Mouse (Mus musculus) midbrain, postnatal 0 days (tissue): ENCODE data around the gene Maml2. TPM values are rescaled to one million over a fixed set of nuclear protein-coding genes. Genes with fewer than 3 reads are reported as not detected.

Experiments
- ATAC-seq: fragments of 200-750 bp; cut with Nextera tagmentation; 2 replicates; pipeline ENCODE4 v1.8.0; 2017; ENCODE audit warnings: moderate number of reproducible peaks, mild to moderate bottlenecking, moderate TSS enrichment, moderate library complexity; ENCODE audit not compliant: low FRiP score
- DNase-seq: peaks from one replicate; pipeline ENCODE4 v3.0.0-alpha.2; 2015; ENCODE audit warnings: low spot score
- H3K27ac ChIP-seq: fragments of 300-500 bp; sonication (generic); 2 replicates; pipeline ENCODE4 v1.5.1; 2014; ENCODE audit warnings: low read depth, mild to moderate bottlenecking, low read length, mixed read lengths
- H3K27me3 ChIP-seq: fragments of 300-500 bp; sonication (generic); 2 replicates; pipeline ENCODE4 v1.6.1; 2014; ENCODE audit warnings: low read length, control low read depth, mixed read lengths; ENCODE audit not compliant: insufficient read depth
- H3K36me3 ChIP-seq: fragments of 300-500 bp; sonication (generic); 2 replicates; pipeline ENCODE4 v1.6.1; 2014; ENCODE audit warnings: low read length, control low read depth, mixed read lengths; ENCODE audit not compliant: insufficient read depth
- H3K4me1 ChIP-seq: fragments of 300-500 bp; sonication (generic); 2 replicates; pipeline ENCODE4 v1.6.1; 2014; ENCODE audit warnings: mild to moderate bottlenecking, control low read depth, antibody characterized with exemption, low read length, mixed read lengths; ENCODE audit not compliant: insufficient read depth
- H3K4me2 ChIP-seq: fragments of 300-500 bp; sonication (generic); 2 replicates; pipeline ENCODE4 v1.6.1; 2014; ENCODE audit warnings: low read depth, mild to moderate bottlenecking, low read length, mixed read lengths; ENCODE audit not compliant: poor library complexity, severe bottlenecking
- H3K4me3 ChIP-seq: fragments of 300-500 bp; sonication (generic); 2 replicates; pipeline ENCODE4 v1.5.1; 2014; ENCODE audit warnings: low read depth, mild to moderate bottlenecking, low read length, moderate library complexity
- H3K9ac ChIP-seq: fragments of 300-500 bp; sonication (generic); replicated peaks from 2 replicates; pipeline ENCODE4 v1.6.1; 2014; ENCODE audit warnings: mild to moderate bottlenecking, low read length, moderate library complexity, mixed read lengths; ENCODE audit not compliant: poor library complexity, severe bottlenecking
- H3K9me3 ChIP-seq: fragments of 300-500 bp; sonication (generic); 2 replicates; pipeline ENCODE4 v1.6.1; 2016; ENCODE audit warnings: low read length, control low read depth
- CTCF ChIP-seq: IDR thresholded peaks from 2 replicates; pipeline ENCODE4 v1.5.1; 2016; ENCODE audit warnings: antibody characterized with exemption, mild to moderate bottlenecking
- whole genome bisulfite sequencing: fragments of 180-500 bp; shearing (Covaris S2); extraction: QIAGEN DNeasy Blood & Tissue Kit; methylation state at CpG from one replicate; pipeline ENCODE4 v1.1.7; 2014; 5-methylcytosine and 5-hydroxymethylcytosine counted together
- polyA plus RNA-seq: library from polyadenylated mRNA; unstranded; fragments of >200 nt; fragmentation: Nextera tagmentation; extraction: Ambion mirVana; gene quantifications from 2 replicates; pipeline ENCODE4 v1.2.1, GENCODE M21; 2015
- total RNA-seq: library from RNA; depleted of rRNA; stranded (reverse); fragments of >200 nt; gene quantifications from 2 replicates; pipeline ENCODE4 v1.2.3, GENCODE M21; 2014

The Maml2 gene
- total and polyA plus RNA-seq, 2 experiments from 2014 or later = 9.1 to 9.2 TPM

GRCm38 (mm10) chr9:13323612-13324011 is 25.9 kb downstream of the Maml2 start:
- H3K27ac ChIP-seq = no peak overlapping the region
- no peak for DNase-seq

GRCm38 (mm10) chr9:13414230-13414766 is 116.5 kb downstream of the Maml2 start:
- TF ChIP-seq CTCF = no peak
- no peak for ATAC-seq
- H3K4me2 ChIP-seq = no peak overlapping the region
- H3K36me3 ChIP-seq = no peaks in the 10 kb centered on the region
- H3K27me3 ChIP-seq = no peaks in the 10 kb centered on the region
- no peak for DNase-seq
- H3K4me3 ChIP-seq = no peak overlapping the region
- no peaks in the 10 kb centered on the region for H3K9me3 ChIP-seq
- H3K27ac ChIP-seq = no peak overlapping the region
- H3K9ac ChIP-seq = no peak overlapping the region
- no peaks in the 10 kb centered on the region for H3K4me1 ChIP-seq

More at GRCm38 (mm10) chr9:13323612-13324011, 25.9 kb downstream of the Maml2 start:
- no peak overlapping the region for H3K4me3 ChIP-seq
- H3K36me3 ChIP-seq = no peaks in the 10 kb centered on the region
- no peak overlapping the region for H3K9ac ChIP-seq
- no peak overlapping the region for H3K4me2 ChIP-seq
- no peak for TF ChIP-seq CTCF
- WGBS = 31% methylated on average over 1 of the region's 1 CpGs
- H3K27me3 ChIP-seq = no peaks in the 10 kb centered on the region
- H3K4me1 ChIP-seq = no peaks in the 10 kb centered on the region
- H3K9me3 ChIP-seq = no peaks in the 10 kb centered on the region
- no peak for ATAC-seq

- WGBS = 6% methylated on average over 7 of the region's 7 CpGs
- H3K27me3 ChIP-seq = no peaks in the 10 kb centered on the region
- peak overlapping the region; percentile 48 for H3K27ac ChIP-seq
- H3K4me2 ChIP-seq = peak overlapping the region; percentile 33; the same call in 1 of the 2 replicates
- DNase-seq (peak; percentile 90), ATAC-seq (peak; percentile 92)
- H3K9me3 ChIP-seq = no peaks in the 10 kb centered on the region
- H3K4me3 ChIP-seq = no peak overlapping the region
- TF ChIP-seq CTCF = no peak
- no peaks in the 10 kb centered on the region for H3K36me3 ChIP-seq
- H3K4me1 ChIP-seq = no peaks in the 10 kb centered on the region
- 0 out of 2 replicates have a peak overlapping the region, but pooled peaks have one; percentile 1 for H3K9ac ChIP-seq
Measured at GRCm38 (mm10) chr9:13425031-13425940, 127.5 kb downstream of the Maml2 start.

- 57% methylated on average over 2 of the region's 2 CpGs for WGBS
- TF ChIP-seq CTCF = no peak
- H3K27me3 ChIP-seq = no peaks in the 10 kb centered on the region
Measured at GRCm38 (mm10) chr9:13429477-13430125, 131.8 kb downstream of the Maml2 start.

GRCm38 (mm10) chr9:13430302-13430701 is 132.5 kb downstream of the Maml2 start:
- DNase-seq (no peak), ATAC-seq (no peak)
- Histone ChIP-seq H3K9me3 (no peaks in the 10 kb centered on the region), H3K27ac (no peak overlapping the region), H3K36me3 (no peaks in the 10 kb centered on the region), H3K4me2 (no peak overlapping the region), H3K9ac (no peak overlapping the region), H3K4me3 (no peak overlapping the region), H3K27me3 (no peaks in the 10 kb centered on the region), H3K4me1 (no peaks in the 10 kb centered on the region)
- TF ChIP-seq CTCF = no peak
- WGBS = 86% methylated on average over 6 of the region's 6 CpGs

More at GRCm38 (mm10) chr9:13429477-13430125, 131.8 kb downstream of the Maml2 start:
- Histone ChIP-seq H3K4me1 (no peaks in the 10 kb centered on the region), H3K9ac (no peak overlapping the region), H3K4me3 (no peak overlapping the region), H3K9me3 (no peaks in the 10 kb centered on the region), H3K36me3 (no peaks in the 10 kb centered on the region), H3K4me2 (no peak overlapping the region), H3K27ac (no peak overlapping the region)
- no peak for DNase-seq
- ATAC-seq = no peak

- H3K4me3 ChIP-seq = no peak overlapping the region
- H3K4me2 ChIP-seq = no peak overlapping the region
- H3K36me3 ChIP-seq = no peaks in the 10 kb centered on the region
- DNase-seq = no peak
- no peak overlapping the region for H3K9ac ChIP-seq
- H3K27ac ChIP-seq = no peak overlapping the region
- no peaks in the 10 kb centered on the region for H3K27me3 ChIP-seq
- TF ChIP-seq CTCF = no peak
- H3K9me3 ChIP-seq = no peaks in the 10 kb centered on the region
- H3K4me1 ChIP-seq = no peaks in the 10 kb centered on the region
- no peak for ATAC-seq
Measured at GRCm38 (mm10) chr9:13430744-13431143, 133.0 kb downstream of the Maml2 start.
